Mouse (Mus musculus) heart, postnatal 4 days (tissue): ENCODE data around the gene Yju2. TPM values are rescaled to one million over a fixed set of nuclear protein-coding genes. Genes with fewer than 3 reads are reported as not detected.
A peak's percentile ranks its signal among the peaks of the same experiment; 100 is the strongest.

ENCODE experiments used
- DNase-seq: peaks from one replicate; pipeline ENCODE4 v3.0.0; 2021
- total RNA-seq, 2 experiments: library from RNA; stranded (reverse); gene quantifications; 2 replicates each; pipeline ENCODE4 v1.2.3; 2021

Yju2 gene
- total RNA-seq, 2 experiments from 2014 or later = 14.8 to 14.9 TPM

DNA sequence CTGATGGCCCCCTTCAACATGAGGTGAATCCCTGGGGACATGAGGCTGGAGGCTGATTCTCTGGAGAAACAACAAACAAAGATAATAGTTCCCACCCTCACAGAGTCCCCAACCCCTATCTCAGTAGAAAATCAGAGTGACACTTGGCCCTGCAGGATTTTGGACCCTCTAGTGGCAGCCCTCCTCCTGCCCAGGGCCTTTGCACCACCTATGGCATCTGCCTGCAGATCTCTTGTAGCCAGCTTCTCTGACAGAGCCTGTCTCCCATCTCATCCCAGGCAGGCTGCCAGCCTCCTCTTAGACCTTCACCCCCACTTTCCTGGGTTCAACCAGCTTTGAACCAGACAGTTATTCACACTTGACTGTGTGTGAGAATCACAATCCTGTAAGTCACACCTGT, 1.9 kb downstream of the Yju2 start:
- no peak for DNase-seq

DNA sequence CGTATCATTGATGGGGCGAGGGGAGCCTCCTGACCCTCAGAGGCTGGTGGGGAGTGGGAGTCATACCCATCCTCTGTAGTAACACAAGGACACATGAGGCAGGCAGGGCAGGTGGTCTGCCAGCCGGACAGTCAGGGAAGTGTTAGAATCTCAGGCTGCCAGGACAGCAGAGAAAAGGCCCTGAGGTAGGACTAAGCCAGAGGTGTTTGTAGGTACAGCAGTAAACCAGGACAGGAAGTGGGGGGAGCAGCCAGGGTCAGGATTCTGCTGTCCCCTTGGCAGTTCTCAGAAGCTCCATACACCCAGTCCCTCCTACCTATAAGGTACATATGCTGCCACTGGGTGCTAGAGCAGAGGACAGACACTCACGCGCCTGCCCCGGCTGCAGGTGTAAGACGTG, 2.7 kb downstream of the Yju2 start:
- DNase-seq = no peak

DNA sequence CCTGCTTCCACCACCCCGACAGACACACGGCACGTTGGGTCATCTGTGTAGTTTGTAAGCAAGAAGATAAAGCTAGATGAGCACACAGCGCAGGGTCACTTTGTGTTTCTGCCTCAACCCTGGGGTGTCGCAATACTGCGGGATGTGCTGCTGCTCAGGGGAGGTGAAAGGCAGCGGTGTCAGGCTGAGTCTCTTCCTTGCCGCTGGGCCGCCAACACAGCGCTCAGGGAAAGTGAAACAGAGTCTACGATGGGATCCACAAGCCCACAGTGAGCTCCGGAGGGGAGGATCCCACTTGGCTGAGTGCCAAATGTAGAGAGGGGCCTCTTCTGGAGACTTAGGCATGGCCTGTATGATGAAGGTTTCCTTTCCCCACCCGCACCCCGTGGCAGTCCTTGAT, 4.3 kb downstream of the Yju2 start:
- DNase-seq = no peak

DNA sequence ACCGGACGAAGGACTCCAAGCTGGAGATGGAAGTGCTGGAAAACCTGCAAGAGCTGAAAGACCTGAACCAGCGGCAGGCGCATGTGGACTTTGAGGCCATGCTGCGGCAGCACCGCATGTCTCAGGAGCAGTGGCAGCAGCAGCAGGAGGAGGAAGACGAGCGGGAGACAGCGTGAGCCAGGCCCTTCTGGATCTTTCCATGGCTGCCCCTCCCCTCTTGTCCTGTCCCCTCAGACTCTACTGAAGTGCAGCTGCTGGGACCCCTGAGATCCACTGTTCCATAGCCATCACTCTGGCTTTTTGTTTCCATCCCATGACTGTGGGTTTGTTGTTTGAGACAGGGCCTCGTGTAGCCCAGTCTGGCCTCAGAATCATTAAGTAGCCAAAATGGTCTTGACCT, 5.6 kb downstream of the Yju2 start:
- DNase-seq = no peak

DNA sequence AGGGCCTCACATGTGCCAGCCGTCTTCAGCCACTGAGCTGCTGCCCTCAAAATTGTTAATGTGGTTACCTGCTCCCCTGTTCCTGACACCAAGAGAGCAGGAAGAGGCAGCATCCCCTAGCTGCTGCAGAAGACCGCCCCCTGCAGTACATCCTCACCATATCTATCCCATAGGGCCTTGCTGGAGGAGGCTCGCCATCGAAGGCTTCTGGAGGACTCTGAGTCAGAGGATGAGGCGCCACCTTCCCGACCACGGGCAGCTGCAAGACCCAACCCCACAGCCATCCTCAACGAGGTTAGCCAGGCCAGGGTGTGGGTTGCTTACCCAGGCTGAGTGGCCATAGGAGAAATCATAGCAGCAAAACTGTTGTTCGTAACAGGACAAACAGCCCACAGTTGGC, 6.1 kb downstream of the Yju2 start:
- no peak for DNase-seq

DNA sequence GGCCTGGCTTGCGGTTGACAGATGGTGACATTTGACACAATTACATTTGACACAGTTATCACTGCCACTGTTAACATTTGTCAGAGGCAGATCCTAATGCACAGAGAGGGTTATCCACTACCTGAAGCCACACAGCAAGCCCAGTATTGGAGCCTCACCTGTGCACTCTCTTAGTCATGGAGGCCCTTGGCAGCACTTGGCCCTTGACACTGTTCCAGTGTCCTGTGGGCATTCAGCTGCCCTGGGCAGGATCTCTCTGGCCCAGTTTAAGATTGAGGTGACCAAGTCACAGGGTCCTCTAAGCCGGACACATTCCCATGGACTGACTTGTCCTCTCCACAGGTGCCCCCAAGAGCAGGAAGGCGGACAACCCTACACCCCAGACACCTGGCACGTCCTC, 8.3 kb downstream of the Yju2 start:
- no peak for DNase-seq

DNA sequence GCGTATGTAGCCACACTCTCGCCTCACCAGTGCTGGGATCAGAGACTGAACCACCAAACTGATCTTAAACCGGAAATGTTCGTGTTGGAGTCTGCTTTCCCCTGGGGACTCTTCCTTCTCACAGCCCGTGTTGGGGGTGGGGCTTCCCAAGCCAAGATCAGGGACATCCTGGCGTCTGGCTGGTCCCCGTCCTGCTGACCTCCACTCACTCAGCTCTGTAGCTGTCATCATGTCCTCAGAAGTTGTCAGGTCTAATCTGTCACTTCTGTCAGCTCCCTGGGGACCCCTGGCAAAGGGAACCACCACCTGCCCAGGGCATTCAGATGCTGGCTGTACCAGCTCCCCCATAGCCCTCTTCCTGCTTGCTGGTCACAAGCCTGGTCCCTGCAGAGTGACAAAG, 9.3 kb downstream of the Yju2 start:
- peak; percentile 62 for DNase-seq

DNA sequence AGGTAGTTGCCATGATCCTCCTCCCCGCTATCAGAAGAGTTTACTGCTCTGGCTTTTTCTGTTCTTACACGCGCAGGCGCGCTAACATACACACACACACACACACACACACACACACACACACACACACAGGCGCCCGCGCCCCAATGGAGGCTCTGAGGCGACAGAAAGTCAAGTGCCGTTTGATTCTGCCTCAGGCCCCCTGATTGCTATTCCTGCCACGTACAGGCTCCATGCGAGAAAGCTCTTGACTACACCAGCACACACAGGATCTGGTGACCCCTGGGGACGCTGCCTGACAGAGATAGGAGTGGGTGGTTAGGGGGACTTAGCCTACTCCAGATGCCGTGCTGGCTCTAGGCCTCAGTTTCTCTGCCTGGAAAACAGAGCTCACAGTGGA, 10.7 kb downstream of the Yju2 start:
- DNase-seq = peak; percentile 36

DNA sequence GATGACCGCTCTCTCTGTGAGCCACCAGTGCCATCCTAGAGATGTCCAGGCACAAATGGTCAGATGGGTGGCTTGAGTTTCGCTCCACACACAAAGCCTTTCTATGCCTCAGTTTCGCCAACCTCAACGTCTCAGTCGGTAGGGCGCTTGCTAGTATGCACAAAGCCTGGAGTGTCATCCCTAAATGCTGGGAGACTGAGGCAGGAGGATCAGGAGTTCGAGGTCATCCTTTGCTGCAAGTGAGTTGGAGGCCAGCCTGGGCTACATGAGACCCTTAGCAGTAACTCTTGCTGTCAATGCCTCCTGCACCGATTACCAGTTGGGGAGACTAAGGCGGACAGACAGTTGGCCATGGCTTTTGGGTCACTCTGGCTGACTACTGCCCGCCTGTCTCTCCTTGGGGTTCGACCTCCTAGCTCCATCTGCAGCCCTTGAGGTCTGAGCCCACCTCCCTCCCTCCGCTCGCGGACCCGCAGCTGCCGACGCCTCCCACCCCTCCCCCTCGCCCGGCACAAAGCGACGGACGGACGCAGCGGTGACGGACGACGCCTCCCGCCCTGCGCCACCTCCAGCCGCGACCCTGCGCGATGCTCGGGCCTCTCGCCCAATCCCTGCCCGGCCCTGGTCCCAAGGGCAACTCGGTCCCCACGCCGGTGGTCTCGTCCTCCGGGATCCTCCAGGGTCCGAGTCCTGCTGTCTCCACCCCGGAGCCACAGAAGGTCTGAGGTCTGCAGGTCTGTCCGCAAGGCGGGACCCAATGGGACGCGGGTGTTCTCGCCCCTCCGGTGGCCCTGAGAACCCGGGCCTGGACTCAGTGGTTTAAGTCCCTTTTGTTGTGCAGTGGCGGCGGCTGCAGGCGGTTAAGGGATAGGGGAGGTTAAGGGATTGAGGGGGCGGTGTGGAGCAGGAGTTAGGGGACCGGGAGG, 11.3 kb downstream of the Yju2 start, which contains the start of gene Shd:
Shd (plus strand) TSS at position 502 of the 926 bp plus-strand sequence.
- DNase-seq = peak; percentile 50

DNA sequence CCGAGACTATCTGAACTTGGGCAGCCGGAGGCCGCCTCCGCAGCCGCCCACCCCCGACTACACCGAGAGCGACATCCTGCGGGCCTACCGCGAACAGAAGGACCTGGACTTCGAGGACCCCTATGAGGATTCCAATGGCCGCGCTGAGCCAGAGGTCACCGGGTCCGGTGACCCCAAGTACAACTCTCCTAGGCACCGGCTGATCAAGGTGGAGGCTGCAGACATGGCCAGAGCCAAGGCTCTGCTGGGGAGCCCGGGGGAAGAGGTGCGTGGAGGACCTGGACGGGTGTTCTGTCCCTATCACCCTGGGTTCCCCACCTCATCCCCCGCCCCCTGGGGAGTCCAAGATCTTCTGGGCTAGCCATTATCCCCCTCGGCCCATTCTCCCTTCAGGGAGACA, 12.6 kb downstream of the Yju2 start:
- no peak for DNase-seq

DNA sequence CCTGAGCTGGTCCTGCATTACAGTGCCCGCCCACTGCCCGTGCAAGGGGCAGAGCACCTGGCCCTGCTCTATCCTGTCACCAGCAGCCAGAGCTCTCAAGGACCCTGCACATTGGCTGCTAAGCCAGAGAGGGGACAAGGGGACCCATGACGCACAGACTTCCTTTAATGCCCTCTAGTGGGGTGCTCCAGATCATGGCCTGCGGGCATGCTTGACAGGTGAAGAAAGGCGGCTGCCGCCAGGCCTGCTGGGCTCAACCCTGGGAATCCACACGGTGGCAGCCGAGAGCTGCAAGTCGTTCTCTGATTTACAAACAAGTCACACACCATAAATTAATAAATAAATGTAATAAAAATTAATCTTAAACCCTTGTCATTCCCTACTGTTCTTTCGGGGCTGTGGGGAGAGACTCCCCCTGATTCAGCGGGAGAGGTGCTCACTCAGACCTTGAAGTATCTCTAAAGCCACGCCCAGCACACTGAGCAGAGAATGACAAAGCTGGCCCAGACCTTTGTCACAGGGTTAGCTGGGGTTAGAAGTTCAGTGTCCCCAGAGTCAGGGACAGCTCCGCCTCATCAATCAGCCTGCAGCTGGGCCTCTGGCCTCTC, 17.5 kb downstream of the Yju2 start:
- peak; percentile 89 for DNase-seq

DNA sequence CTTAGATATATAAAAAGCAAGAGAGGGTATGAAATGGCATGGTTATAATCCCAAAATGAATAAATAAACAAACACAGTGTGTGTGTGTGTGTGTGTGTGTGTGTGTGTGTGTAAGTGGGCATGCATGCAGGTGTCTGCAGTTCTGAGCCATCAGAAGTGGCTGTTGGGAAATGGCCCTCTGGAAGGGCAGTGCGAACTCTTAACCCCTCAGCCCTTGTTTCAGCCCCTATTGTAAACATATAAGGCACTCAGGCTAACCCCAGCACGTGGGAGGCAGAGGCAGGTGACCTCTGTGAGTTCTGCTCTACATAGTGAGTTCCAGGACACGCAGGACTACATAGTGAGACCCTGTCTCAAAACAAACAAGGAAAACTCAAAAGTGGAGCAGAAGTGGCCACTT, 18.4 kb downstream of the Yju2 start:
- no peak for DNase-seq

DNA sequence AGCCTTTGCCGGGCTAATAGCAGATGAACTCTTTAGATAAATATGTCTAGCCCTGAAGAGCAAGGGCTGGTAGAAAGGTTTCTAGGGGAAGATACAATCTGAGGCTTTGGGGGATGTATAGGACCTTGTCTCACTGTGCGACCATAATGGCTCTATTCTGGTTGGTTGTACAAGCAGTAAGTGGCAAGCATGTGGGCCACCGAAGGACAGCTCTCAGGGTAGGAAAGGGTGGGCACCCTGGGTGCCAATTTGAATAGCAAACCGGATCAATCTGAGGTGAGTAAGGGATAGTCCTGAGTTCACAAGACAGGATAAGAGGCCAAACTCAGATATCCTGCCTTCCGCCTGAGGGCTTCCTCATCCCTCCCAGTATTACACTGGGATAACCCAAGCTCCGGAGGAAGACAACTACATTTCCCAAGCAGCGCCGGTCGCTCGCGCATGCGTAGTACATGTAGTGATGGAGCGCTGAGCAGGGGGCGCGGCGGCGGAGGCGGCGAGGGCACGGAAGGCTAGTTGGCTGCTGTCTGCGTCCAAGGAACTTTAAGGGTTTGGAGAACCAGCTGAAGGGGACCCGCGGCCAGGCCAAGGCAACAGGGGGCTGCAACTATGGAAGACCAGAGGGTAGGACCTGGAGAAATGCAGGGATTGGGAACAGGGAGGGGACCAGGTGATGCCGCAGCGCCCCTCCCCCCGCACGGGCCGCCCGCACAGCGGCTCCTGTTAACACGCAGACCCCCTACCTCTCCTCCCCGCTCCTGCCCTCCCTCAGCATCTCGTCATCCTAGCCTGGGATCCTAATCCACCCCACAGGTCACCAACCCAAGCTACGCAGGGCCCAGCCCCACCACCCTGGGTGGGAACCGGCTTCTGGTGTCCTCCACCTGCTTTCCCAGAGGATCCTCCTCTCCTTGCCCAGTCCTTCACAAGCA, 27.4 kb downstream of the Yju2 start, which contains the start of gene Fsd1:
Fsd1 (plus strand) TSS at position 480 of the 932 bp plus-strand sequence.
- peak; percentile 63 for DNase-seq

DNA sequence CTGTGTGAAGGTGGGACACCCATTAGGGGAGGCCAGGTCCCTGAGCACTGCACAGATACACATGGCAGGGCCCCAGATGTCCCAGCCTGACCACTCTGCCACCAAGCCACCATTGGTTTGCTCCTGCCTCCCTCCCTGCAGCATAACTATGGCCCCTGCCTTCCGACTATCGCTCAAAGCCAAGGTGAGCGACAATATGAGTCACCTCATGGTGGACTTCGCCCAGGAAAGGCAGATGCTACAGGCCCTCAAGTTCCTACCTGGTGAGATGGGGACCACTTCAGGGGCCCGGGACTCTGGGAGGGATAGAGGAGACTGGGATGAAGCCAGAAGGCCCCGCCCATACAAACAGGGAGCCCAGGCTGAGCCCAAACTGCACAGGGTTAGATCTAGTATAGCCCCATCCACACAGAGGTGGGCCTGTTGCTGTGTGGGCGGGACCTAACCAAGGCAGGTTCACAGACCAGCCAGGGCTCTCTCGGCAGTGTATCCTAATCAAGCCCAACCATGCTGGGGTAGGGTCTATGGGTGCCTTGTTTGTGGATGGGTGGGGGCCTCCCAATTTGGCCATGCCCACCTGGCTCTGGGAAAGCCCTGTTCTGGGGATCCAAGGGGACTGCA, 31.5 kb downstream of the Yju2 start:
- DNase-seq = no peak

DNA sequence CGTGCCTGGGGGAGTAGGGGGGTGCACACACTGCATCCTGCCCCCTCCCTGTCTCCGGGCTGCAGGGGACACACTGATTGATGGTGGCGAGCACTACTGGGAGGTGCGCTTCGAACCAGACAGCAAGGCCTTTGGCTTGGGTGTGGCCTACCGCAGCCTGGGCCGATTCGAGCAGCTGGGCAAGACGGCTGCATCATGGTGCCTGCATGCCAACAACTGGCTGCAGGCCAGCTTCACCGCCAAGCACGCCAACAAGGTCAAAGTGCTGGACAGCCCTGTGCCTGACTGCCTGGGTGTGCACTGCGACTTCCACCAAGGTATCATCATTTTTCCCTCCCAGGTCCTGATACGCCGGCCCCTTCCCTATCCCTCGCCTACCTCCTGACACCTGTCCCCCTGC, 37.1 kb downstream of the Yju2 start:
- DNase-seq = no peak

DNA sequence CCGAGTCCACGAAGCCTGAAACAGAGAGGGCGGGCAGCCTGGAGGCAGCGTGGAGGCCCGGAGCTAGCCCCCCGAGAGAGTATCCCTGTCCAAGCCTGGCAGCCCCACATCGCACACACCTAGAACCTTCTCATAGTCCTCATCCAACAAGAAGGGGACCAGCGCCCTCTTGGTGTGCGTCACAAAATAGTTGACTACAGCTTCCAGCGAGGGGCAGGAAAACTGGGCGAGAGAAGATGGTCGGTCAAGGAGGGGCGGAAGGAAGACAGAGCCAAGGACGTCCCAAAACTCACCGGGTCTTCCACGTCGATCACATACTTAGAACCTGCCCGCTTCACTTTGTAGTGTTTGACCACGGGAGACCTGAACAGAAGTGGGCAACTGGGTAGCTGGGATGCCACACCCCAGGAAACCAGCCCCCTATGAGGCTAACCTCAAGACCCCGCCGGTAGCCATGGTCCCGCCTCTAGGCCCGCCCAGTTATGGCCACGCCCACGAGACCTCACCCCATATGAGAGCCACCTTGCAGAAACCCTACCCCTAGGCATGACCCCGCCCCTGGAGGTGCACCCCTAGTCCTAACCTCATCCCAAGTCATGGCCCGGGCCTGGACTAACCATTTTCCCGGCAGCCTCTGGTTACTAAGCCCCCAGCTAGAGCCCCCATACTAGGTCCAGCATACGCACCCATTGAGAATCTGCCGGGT, 41.0 kb downstream of the Yju2 start:
- no peak for DNase-seq

DNA sequence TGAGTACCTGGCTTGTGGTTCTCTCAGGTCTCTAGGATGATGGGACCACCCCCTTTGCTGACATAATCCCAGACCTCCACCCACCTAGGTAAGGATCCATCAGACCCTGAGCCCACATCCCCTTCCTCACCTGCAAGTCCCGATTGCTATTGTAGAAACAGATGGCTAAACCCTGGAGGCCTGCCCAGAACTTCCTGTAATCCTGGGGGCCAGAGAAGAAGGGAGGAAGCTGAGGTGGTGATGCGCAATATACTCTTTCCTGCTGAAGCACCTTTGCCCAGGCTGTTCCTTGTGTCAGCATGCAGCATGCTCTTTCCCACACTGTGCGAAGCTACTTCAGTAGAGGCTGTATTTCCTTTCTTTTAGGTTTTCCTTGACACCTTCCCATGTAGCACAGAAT, 44.1 kb downstream of the Yju2 start:
- DNase-seq = no peak

DNA sequence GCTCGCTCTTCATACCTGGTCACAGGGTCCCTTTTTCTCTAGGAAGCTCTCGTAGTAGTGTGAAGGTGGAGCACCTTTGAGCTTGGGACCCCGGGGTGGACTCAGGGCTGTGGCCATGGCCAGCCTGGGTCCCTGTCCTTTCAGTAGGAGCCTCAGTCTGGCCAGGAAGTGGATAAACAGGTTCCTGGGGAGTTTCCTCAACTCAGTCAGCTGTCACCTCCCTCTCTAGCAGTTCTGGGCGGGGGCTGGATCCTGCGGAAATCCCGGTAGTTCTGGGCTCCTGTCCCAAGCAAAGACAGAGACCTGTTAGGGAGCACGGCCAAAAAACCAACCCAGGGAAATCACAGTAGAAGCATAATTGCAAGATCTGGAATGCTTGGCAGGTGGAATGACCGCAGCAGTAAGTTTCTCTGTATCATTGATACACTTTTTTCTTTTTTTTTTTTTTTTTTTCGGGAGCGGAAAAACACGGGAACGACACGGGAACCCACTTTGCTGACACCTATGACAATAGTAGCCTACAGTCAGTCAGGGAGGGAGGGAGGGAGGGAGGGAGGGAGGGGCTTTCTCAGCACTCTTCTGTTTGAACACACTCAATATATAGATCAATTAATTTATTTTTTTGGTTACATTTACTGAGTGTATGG, 46.6 kb downstream of the Yju2 start, which contains the start of the genes Stap2 and Mpnd:
Stap2 (minus strand) TSS at position 170 of the 647 bp plus-strand sequence.
Mpnd (plus strand) TSS at position 297 of the 647 bp plus-strand sequence.
- peak; percentile 61 for DNase-seq

DNA sequence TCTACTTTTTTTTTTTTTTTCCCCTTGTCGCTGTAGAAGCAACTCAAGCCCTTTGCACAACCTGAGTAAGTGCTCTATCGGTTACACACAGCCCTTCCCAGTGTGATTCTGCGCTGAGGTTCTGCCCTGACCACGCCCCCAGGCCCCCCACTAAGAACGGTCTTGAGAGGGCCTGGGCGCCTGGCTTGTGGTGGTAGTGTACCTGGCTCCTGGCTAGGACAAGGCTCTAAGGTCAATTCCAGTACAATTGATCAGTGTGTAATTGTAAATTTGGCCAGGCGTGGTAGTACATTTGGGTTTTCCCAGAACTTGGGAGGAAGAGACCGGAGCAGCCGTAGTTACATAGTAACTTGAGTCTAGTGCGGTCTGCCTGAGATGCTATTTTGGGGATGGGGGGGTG, 48.1 kb downstream of the Yju2 start:
- DNase-seq = no peak

DNA sequence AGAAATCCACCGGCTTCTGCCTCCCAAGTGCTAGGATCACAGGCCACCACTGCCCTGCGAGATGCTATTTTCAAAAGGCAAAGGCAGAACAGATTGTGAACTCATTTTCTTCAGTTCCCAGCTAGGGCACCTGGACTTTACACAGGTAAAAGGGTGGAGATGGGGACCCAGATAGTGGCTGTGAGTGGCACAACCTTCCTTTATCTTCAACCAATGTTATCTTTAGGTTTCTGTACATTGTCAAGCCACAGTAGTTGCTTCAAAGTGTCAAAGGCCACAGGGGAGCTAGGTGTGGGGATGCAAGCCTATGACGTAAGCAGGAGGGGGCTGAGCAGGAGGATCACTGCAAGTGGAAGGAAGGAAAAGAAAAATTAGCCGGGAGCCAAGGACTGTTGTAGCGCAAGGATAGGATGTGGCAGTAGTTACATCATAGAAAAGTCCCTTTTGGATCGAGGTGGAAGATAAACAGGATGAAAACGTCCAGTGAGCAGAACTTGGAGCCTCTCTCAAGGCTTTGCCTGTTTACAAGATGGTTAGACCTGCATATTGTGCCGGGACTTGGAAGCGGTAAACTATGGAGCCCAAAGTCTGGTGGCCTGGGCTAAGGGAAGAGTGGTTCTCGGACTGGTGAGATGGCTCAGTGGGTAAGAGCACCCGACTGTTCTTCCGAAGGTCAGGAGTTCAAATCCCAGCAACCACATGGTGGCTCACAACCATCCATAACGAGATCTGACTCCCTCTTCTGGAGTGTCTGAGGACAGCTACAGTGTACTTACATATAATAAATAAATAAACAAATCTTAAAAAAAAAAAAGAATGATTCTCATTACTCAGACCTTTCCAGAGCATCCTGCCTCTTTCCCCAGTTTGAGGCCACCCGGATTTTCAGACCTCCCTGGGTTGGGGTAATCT, 48.8 kb downstream of the Yju2 start:
- no peak for DNase-seq
